Mouse (Mus musculus) lung, postnatal 25 days (tissue): ENCODE measurements at regions not wholly inside any gene's neighbourhood (a gene's known extent, or its start where the extent isn't known, plus 50 kb on each side); places are given as distances from the start of the nearest gene placed in this dataset.

Experiments
- DNase-seq: peaks from one replicate; pipeline ENCODE4 v3.0.0; 2022; ENCODE audit warnings: low spot score

DNA sequence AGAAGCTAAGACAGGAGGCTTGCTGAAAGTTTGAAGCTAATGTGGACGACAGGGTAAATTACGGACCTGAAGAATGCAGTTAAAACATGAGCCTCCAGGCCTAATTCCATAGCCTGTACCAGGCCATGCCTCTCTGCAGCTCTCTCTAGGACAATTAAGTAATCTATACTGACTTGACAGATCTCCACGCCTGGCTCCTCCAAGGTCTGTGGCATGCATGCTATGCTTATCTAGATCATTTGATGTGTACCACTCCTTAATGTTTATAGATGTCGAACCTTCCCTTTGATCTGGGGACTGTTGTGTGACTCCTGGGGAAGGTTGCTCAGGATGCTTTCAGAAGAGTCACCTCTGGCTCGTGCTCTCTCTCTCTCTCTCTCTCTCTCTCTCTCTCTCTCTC, 62.2 kb upstream of the Cd55 start:
- no peak for DNase-seq

DNA sequence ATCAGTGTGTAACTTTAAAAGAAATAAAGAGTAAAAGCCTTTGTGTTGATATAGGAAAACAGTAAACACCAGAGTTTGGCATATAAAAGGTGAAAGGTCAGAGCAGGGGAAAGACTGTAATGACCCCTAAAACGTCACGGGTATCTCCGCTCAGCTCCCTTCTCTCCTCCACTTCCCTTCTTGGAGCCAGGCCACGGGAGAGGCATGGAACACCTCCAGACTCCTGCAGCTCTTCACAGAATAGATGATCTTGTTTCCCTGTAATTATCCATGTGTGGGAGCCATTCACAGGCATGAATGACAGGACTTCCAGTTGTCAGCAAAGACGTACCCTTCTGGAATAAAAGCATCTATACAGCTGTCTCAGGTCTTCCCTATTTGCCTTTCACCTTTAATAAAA, 55.3 kb upstream of the Cd55 start:
- DNase-seq = no peak

DNA sequence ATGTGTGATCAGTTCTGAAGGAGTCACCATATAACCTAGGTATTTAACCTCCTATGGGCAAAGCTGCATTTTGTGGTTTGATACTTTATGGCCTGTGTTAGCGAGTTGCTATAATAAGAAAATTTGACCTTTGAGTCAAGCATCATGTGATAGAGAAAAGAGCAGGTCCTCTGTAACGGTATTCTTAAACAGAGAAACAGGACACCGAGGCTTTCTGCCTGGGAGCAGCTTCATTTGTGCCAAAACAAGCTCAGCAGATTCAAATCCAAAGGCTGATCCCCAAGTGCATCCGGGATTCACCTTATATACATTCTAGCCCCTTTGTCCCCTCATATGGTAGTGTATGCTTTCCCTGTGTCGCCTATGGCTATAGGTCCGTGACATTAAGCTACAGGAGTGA, 54.1 kb upstream of the Cd55 start:
- DNase-seq = no peak

DNA sequence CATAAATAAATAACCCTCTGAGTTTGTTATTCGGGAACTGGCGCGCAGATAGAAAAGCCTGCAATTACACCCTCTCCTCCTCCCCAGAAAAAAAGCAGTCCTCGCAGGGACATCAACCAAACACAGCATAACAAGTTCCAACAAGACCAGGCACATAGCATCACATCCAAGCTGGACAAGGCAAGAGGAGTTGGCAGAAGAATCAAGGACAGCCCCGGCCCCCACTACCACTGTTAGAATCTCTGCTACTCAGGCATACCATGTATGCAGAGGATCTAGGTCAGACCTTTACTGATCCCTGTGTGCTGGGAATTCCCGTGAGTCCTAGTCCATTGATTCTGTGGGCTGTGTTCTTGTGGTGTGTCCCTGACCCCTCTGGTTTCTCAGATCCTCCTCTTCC, 52.8 kb upstream of the Cd55 start:
- no peak for DNase-seq

DNA sequence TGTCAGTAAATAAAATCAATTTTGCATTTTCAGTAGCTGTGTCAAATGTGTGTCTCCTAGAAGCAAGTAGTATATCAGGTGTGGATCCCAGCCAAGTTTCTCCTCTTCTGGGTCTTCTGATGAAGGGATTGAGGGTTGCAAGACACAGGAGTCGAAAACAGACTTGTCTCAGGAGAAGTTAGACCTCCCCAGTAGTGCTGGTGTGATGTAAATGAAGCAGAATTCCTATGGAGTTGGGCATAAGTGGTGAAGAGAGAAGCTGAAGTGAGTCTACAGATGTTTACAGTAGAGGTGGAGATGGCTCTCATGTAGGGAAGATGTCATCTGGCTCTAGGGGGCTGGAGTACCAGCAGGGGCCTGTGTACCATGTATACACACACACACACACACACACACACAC, 50.9 kb upstream of the Cd55 start:
- DNase-seq = no peak

DNA sequence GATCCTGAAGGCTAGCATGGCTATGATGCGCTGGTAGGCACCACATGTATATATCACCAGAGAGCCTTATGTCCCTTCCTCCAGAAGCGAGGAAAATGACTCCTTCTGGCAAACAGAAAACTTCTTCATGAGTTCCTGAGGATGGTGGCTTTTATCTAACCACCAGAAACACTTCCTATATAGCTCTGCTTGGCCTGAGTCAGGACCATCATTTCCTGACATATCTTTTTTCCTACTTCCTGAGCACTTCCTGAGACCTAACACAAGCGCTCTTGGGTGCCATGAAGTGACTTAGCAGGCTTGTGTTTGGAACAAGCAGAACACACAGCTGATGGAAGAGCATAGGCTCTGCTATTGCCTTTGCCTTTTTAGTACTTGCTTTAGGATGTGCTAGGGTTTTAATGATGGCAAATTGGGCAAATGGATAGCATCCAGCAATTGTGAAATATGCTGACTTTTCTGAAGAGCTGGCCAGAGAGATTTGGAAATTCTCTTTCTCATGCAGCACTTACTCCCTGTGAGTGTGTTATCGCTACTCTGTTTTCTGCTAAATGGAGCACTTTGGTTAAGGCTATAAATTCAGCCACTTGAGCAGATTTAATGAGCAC, 50.4 kb upstream of the Cd55 start:
- peak; percentile 47 for DNase-seq
